Comparison of ENCODE assay signal across 7 mouse cellular contexts in genomic region chr7:29597291-29597690, GRCm38 (mm10).
DNase-seq lines count a peak whose midpoint lies in the region; ATAC-seq lines count a peak whose summit lies in the region.
"Not testable (repeated sequence)": the region's sequence is repeated elsewhere in the genome, so short reads cannot be mapped to it uniquely, and the experiment has no call there.

No protein-coding gene starts in this region.

- not testable (repeated sequence) for ATAC-seq in intestine, embryonic 14.5 days (replicated peaks; ENCODE audit: low FRiP score, low TSS enrichment, low read depth); midbrain, embryonic 11.5 days (ENCODE audit: low FRiP score)

- not testable (repeated sequence) for H3K4me2 ChIP-seq in intestine, embryonic 14.5 days (ENCODE audit: low read length); midbrain, embryonic 11.5 days

- H3K4me3 ChIP-seq in intestine, embryonic 14.5 days (ENCODE audit: low read depth, low read length); midbrain, embryonic 11.5 days (ENCODE audit: low read depth, low read length): not testable (repeated sequence)

- intact Hi-C loops in left cerebral cortex, postnatal 14 days (cut with DNase I) = not testable (repeated sequence)

- H3K4me1 ChIP-seq in intestine, embryonic 14.5 days (replicated peaks; ENCODE audit: control insufficient read depth, insufficient read depth, low read length); midbrain, embryonic 11.5 days (ENCODE audit: control insufficient read depth, insufficient read depth, low read length): not testable (repeated sequence)

- not testable (repeated sequence) for H3K27me3 ChIP-seq in intestine, embryonic 14.5 days (replicated peaks; ENCODE audit: control insufficient read depth, insufficient read depth, low read length); midbrain, embryonic 11.5 days (ENCODE audit: control insufficient read depth, insufficient read depth, low read length)

- peak; percentile 10 for DNase-seq in T-cell, adult 2 months (ENCODE audit: low spot score)
- DNase-seq in cerebellum, adult 9-11 months = peak; percentile 13
- DNase-seq in gastrocnemius, adult 18-20 months (ENCODE audit: low spot score) = peak; percentile 36
- peak; percentile 70 for DNase-seq in intestine, embryonic 14.5 days (ENCODE audit: low spot score)
- peak; percentile 9 to 62 for DNase-seq in left cerebral cortex, postnatal 14 days (ENCODE audit: low spot score in 2 of 2)
- peak; percentile 94 for DNase-seq in midbrain, embryonic 11.5 days (ENCODE audit: low spot score, missing footprints)
- DNase-seq in spleen, adult 18-20 months = peak; percentile 6 to 38

- not testable (repeated sequence) for H3K9ac ChIP-seq in intestine, embryonic 14.5 days (ENCODE audit: low read length); midbrain, embryonic 11.5 days (ENCODE audit: low read length)

- not testable (repeated sequence) for H3K9me3 ChIP-seq in intestine, embryonic 14.5 days (ENCODE audit: control insufficient read depth, low read length); midbrain, embryonic 11.5 days (ENCODE audit: control insufficient read depth, low read length)

- not testable (repeated sequence) for H3K27ac ChIP-seq in intestine, embryonic 14.5 days (ENCODE audit: low read depth); midbrain, embryonic 11.5 days (ENCODE audit: low read depth, low read length)

- not testable (repeated sequence) for H3K36me3 ChIP-seq in intestine, embryonic 14.5 days (ENCODE audit: control insufficient read depth, insufficient read depth, low read length); midbrain, embryonic 11.5 days (ENCODE audit: control insufficient read depth, insufficient read depth, low read length)

- 32% methylated on average over 7 of the region's 7 CpGs for WGBS in intestine, embryonic 14.5 days
- WGBS in midbrain, embryonic 11.5 days = 34% methylated on average over 7 of the region's 7 CpGs

Comparison
In these comparisons a context has a peak if more than half of its experiments do, and no peak if none do; other contexts are left out.
1. DNase-seq: peak in every context shown above with its lines; median percentile 94 in midbrain, embryonic 11.5 days; 70 in intestine, embryonic 14.5 days; 36 in gastrocnemius, adult 18-20 months; 36 in left cerebral cortex, postnatal 14 days; 22 in spleen, adult 18-20 months; 13 in cerebellum, adult 9-11 months; 10 in T-cell, adult 2 months.